Mouse (Mus musculus): Measurements from ENCODE around the gene Ralgapa2. TPM values are rescaled to one million over a fixed set of nuclear protein-coding genes. Genes with fewer than 3 reads are reported as not detected.

Ralgapa2 gene
- total and polyA plus RNA-seq, 2 experiments from 2014 or later = 7.6 to 21.7 TPM

DNA sequence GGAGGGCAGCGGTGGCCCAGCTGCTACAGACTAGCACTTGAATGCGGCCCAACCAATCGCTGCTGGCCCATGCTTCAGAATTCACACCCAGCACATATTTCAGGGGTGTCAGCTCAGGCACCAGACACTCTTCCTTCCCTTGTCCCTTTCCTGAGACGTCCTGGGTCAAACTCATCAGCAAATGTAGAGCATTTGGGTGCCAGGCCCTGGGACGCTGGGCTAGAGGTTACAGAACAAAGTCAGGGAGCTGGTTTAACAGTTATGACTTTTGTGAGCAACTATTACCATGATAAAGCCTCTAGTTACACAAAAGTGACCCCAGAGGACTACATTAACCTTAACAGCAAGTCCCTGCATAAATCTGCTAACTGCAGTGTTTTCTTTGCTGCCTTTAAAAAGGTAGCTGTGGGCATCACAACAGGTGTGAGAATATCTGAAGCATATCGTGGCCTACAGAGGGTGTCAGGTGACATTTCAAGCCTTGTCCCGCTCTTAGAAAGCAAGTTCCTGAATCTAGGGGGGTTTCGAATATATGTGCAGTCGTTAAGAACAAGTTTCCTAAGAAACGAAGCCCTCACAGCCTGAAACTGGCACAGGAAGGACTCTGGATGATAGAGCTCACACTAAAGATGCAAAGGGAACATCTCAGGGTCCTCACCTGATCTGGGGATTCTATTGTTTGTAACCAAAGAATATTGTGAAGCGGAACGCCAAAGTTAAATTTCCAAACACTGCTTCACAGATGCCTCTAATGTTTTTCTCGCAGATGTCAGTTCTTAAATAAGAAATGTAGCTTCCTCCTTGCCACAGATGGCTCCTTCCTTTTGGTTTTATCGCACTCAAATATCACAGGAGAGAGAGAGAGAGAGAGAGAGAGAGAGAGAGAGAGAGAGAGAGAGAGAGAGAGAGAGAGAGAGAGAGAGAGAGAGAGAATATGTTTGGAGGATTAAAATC, 295.8 kb downstream of the Ralgapa2 start:
- H3K9ac ChIP-seq (replicated peaks; ENCODE audit: low read depth, low read length) = no peak overlapping the region
- no peak overlapping the region for H3K27ac ChIP-seq (ENCODE audit: low read depth)
- no peak for TF ChIP-seq EP300 (IDR thresholded peaks at IDR 0.05; ENCODE audit: low read depth)
- no peak for TF ChIP-seq CTCF (IDR thresholded peaks at IDR 0.05; ENCODE audit: low read depth)
- WGBS = 27% methylated on average over 14 of the region's 14 CpGs
- DNase-seq (ENCODE audit: low spot score) = no peak
- no peak overlapping the region for H3K4me2 ChIP-seq (ENCODE audit: low read depth, low read length)
- peaks cover 75% of the 10 kb centered on the region for H3K27me3 ChIP-seq (ENCODE audit: control insufficient read depth, insufficient read depth, low read length)
- peaks cover 5% of the 10 kb centered on the region for H3K4me1 ChIP-seq (ENCODE audit: control insufficient read depth, insufficient read depth)
- H3K9me3 ChIP-seq (replicated peaks; ENCODE audit: control insufficient read depth, low read length) = no peaks in the 10 kb centered on the region
- no peaks in the 10 kb centered on the region for H3K36me3 ChIP-seq (replicated peaks; ENCODE audit: control insufficient read depth, insufficient read depth, low read length)
- ATAC-seq (ENCODE audit: insufficient read depth, low read depth) = no peak
- no peak overlapping the region for H3K4me3 ChIP-seq (ENCODE audit: low read depth, low read length)

DNA sequence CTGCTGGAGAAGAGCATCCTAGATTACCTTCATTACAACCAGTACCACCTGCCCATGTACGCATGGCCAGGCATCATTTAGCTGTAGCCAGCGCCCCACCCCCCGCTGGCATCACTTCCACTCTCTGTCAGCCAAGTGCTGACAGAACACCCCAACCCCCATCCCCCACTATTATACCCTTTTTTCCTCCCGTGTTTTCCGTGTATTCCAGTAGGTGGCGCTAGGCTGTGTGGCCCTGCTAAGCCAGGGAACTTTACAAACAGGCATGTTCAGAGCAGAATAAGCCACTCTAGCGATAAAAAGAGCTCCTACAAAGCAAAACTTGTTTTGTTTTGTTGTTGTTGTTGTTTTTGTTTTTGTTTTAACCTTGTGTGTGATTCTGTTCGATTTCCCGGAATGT, 297.4 kb downstream of the Ralgapa2 start:
- peaks cover 59% of the 10 kb centered on the region for H3K27me3 ChIP-seq (ENCODE audit: control insufficient read depth, insufficient read depth, low read length)
- no peak overlapping the region for H3K9ac ChIP-seq (replicated peaks; ENCODE audit: low read depth, low read length)
- no peaks in the 10 kb centered on the region for H3K4me1 ChIP-seq (ENCODE audit: control insufficient read depth, insufficient read depth)
- TF ChIP-seq CTCF (IDR thresholded peaks at IDR 0.05; ENCODE audit: low read depth) = peak; percentile 93
- TF ChIP-seq EP300 (IDR thresholded peaks at IDR 0.05; ENCODE audit: low read depth) = no peak
- peak; percentile 72 for ATAC-seq (ENCODE audit: insufficient read depth, low read depth)
- DNase-seq (ENCODE audit: low spot score) = peak; percentile 35
- WGBS = 4% methylated on average over 9 of the region's 9 CpGs
- H3K36me3 ChIP-seq (replicated peaks; ENCODE audit: control insufficient read depth, insufficient read depth, low read length) = no peaks in the 10 kb centered on the region
- no peaks in the 10 kb centered on the region for H3K9me3 ChIP-seq (replicated peaks; ENCODE audit: control insufficient read depth, low read length)
- H3K27ac ChIP-seq (ENCODE audit: low read depth) = no peak overlapping the region
- H3K4me3 ChIP-seq (ENCODE audit: low read depth, low read length) = no peak overlapping the region
- no peak overlapping the region for H3K4me2 ChIP-seq (ENCODE audit: low read depth, low read length)

DNA sequence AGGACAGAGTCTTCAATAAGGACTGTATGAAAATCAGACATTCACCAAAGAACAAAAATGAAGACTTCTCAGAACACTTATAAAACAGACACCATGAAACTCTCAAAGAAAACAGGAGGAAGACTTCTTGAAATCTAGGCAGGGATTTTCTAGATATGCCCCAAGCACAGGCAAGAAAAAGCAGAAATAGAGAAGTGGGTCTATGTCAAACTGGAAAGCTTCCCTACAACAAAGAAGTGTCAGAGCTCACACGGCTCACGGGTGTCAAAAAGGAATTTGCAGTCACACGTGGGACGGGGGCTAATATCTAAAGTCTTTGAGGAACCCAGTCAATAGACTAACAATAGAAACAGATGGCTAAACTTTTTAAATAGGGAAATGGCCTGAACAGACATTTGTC, 301.2 kb downstream of the Ralgapa2 start:
- no peaks in the 10 kb centered on the region for H3K36me3 ChIP-seq (replicated peaks; ENCODE audit: control insufficient read depth, insufficient read depth, low read length)
- H3K27ac ChIP-seq (ENCODE audit: low read depth) = no peak overlapping the region
- no peak overlapping the region for H3K4me2 ChIP-seq (ENCODE audit: low read depth, low read length)
- H3K27me3 ChIP-seq (ENCODE audit: control insufficient read depth, insufficient read depth, low read length) = peaks cover 25% of the 10 kb centered on the region
- H3K9me3 ChIP-seq (replicated peaks; ENCODE audit: control insufficient read depth, low read length) = no peaks in the 10 kb centered on the region
- TF ChIP-seq CTCF (IDR thresholded peaks at IDR 0.05; ENCODE audit: low read depth) = no peak
- no peak for TF ChIP-seq EP300 (IDR thresholded peaks at IDR 0.05; ENCODE audit: low read depth)
- no peaks in the 10 kb centered on the region for H3K4me1 ChIP-seq (ENCODE audit: control insufficient read depth, insufficient read depth)
- DNase-seq (ENCODE audit: low spot score) (no peak), ATAC-seq (ENCODE audit: insufficient read depth, low read depth) (no peak)
- no peak overlapping the region for H3K4me3 ChIP-seq (ENCODE audit: low read depth, low read length)
- 40% methylated on average over 4 of the region's 4 CpGs for WGBS
- no peak overlapping the region for H3K9ac ChIP-seq (replicated peaks; ENCODE audit: low read depth, low read length)

DNA sequence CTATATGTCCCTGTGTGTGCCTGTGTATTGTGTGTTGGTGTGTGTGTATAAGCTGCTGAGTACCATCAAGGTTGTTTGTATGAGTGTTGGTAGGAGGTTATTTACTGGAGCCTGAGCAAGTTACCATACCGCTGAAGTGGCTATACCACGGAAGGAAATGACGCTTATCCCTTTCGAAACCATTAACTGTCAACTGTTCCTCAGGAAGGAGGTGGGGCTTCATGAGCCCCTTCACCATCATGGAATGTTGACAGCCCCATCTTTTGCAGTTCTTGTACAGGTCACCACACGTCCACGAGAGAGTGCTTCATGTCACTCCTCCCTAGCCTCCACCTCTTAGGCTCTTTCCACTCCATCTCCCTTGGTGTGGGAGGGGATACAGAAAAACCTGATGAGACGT, 314.2 kb downstream of the Ralgapa2 start:
- H3K27me3 ChIP-seq (ENCODE audit: control insufficient read depth, insufficient read depth, low read length) = no peaks in the 10 kb centered on the region
- no peak overlapping the region for H3K9ac ChIP-seq (replicated peaks; ENCODE audit: low read depth, low read length)
- H3K9me3 ChIP-seq (replicated peaks; ENCODE audit: control insufficient read depth, low read length) = no peaks in the 10 kb centered on the region
- no peaks in the 10 kb centered on the region for H3K36me3 ChIP-seq (replicated peaks; ENCODE audit: control insufficient read depth, insufficient read depth, low read length)
- no peak for TF ChIP-seq EP300 (IDR thresholded peaks at IDR 0.05; ENCODE audit: low read depth)
- no peak for TF ChIP-seq CTCF (IDR thresholded peaks at IDR 0.05; ENCODE audit: low read depth)
- H3K4me3 ChIP-seq (ENCODE audit: low read depth, low read length) = no peak overlapping the region
- H3K4me1 ChIP-seq (ENCODE audit: control insufficient read depth, insufficient read depth) = no peaks in the 10 kb centered on the region
- no peak overlapping the region for H3K27ac ChIP-seq (ENCODE audit: low read depth)
- no peak overlapping the region for H3K4me2 ChIP-seq (ENCODE audit: low read depth, low read length)
- ATAC-seq (ENCODE audit: insufficient read depth, low read depth) (no peak), DNase-seq (ENCODE audit: low spot score) (no peak)
- WGBS = 45% methylated on average over 7 of the region's 7 CpGs

DNA sequence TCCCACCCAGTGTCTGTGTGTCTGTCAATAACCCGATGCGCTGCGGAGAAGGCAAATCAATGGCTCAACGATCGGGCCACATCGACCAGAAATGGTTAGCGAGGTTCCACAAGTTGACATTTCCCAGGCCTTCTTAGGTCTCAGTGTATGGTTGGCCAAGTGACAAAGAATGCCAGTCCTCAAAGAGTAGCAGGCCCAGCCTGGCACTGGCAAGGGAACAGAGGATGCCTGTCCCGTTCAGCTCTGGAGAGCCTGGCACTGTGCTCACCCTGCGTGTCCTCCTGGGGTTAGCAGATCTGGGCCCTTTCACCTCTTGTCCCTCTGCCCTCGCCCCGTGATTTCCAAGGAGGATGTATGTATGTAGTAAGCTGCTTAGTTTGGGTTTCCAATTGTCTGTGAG, 316.0 kb downstream of the Ralgapa2 start:
- H3K4me2 ChIP-seq (ENCODE audit: low read depth, low read length) = no peak overlapping the region
- no peak overlapping the region for H3K27ac ChIP-seq (ENCODE audit: low read depth)
- WGBS = 81% methylated on average over 11 of the region's 11 CpGs
- no peak overlapping the region for H3K9ac ChIP-seq (replicated peaks; ENCODE audit: low read depth, low read length)
- H3K9me3 ChIP-seq (replicated peaks; ENCODE audit: control insufficient read depth, low read length) = no peaks in the 10 kb centered on the region
- ATAC-seq (ENCODE audit: insufficient read depth, low read depth) (no peak), DNase-seq (ENCODE audit: low spot score) (no peak)
- H3K4me3 ChIP-seq (ENCODE audit: low read depth, low read length) = no peak overlapping the region
- H3K27me3 ChIP-seq (ENCODE audit: control insufficient read depth, insufficient read depth, low read length) = no peaks in the 10 kb centered on the region
- no peaks in the 10 kb centered on the region for H3K4me1 ChIP-seq (ENCODE audit: control insufficient read depth, insufficient read depth)
- H3K36me3 ChIP-seq (replicated peaks; ENCODE audit: control insufficient read depth, insufficient read depth, low read length) = no peaks in the 10 kb centered on the region
- no peak for TF ChIP-seq CTCF (IDR thresholded peaks at IDR 0.05; ENCODE audit: low read depth)
- no peak for TF ChIP-seq EP300 (IDR thresholded peaks at IDR 0.05; ENCODE audit: low read depth)

Data from heart, postnatal 0 days (tissue).